Mouse (Mus musculus): ENCODE data around the gene Rbfox1. TPM values are rescaled to one million over a fixed set of nuclear protein-coding genes. Genes with fewer than 3 reads are reported as not detected.

Gene Rbfox1
- polyA plus RNA-seq, 1 experiment from 2014 or later, result 223 TPM

DNA sequence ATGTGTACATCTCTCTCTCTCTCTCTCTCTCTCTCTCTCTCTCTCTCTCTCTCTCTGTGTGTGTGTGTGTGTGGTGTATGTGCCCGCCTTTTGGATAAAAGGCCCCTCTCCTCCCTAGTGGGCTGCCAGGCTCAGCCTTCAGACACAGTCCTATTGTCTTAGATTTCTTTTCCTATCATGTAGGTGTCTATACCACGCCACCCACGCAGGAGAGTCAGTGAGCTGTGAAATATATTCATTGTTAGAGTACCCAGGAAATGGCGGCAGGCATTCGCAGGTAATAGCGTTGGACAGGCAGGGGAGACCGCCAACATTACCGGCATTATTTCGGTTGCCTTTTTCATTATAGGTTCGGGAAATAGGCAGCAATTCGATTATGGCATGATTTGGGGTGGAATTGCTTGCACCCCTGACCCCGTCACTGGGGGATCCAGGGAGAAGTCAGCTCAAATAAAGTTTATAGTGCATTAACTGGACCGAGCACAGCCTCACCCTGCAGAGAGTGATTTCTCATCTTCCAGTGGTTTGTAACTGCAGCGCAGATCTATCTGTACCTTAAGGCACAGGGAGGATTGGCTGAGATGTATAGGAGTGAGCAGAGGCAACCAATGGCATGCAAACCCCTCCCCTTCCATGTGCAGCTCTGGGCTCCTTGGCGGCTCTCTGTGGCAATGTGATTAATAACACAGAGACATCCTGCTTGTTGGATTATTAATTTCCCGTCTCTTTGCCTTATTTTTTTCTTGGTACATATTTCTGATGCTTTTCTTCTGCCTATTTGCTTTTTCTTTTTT, 1264.1 kb downstream of the Rbfox1 start:
- peak overlapping the region; percentile 56 for H3K27ac ChIP-seq
- peak overlapping the region; percentile 39 for H3K4me2 ChIP-seq
- peak overlapping the region; percentile 12; the same call in 1 of the 2 replicates for H3K4me3 ChIP-seq
- peak; percentile 90 for ATAC-seq (replicated peaks)
- H3K9me3 ChIP-seq, result no peaks in the 10 kb centered on the region
- H3K36me3 ChIP-seq (replicated peaks), result no peaks in the 10 kb centered on the region
- WGBS, result 53% methylated on average over 16 of the region's 16 CpGs
- H3K9ac ChIP-seq, result no peak overlapping the region
- no peaks in the 10 kb centered on the region for H3K27me3 ChIP-seq (replicated peaks)
- H3K4me1 ChIP-seq, result peaks cover 57% of the 10 kb centered on the region

DNA sequence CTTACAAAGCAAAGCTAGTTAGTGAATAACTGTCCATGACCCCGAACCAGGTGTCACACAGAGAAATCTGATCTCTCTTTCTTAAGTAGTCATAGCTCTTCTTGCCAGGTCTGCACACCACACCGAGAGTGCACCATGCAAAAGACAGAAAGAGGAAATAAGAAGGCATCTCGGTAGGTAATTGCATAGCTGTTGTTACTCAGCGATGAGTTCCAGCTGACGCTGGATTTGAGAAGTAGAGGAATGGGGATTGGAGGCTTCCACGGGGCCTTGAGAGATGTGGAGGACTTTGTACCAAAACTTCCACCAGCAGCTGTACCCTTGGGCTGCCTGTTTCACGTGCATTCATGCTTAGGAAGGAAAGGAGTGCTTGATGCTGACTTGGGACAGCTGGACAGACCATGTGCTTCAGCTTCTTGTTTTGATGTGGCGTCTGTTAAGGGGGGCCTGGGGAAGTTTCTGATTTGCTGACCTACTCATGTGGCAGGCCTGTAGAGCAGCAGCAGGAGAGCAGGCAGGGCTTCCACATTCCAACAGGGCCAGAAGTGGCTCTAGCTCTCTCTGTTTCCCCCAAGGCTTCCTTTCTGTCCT, 1265.1 kb downstream of the Rbfox1 start:
- Histone ChIP-seq H3K27me3 (replicated peaks) (no peaks in the 10 kb centered on the region), H3K9me3 (no peaks in the 10 kb centered on the region), H3K4me2 (peak overlapping the region; percentile 39), H3K4me3 (peak overlapping the region; percentile 12), H3K27ac (peak overlapping the region; percentile 55), H3K36me3 (replicated peaks) (no peaks in the 10 kb centered on the region), H3K4me1 (peaks cover 54% of the 10 kb centered on the region), H3K9ac (no peak overlapping the region)
- WGBS, result 39% methylated on average over 8 of the region's 8 CpGs
- ATAC-seq (replicated peaks), result no peak

DNA sequence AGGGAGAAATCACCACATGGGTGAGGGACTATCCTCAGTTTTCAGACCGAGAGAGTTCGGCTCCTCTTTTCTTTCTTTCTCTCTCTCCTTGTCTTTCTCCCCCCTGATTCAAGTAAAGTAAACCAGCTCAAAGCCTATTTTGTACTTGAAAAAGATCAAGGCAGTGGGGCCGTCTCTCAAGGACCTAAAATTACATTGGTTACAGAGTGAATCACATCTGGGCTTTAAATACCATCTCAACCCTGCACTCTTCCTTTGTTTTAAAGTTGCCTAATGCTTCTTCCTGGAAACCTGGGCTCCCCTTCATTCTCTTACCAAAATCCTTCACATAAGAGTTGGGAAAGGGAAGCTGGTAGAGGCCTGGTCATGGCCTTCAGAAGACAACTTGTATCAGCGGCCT, 1267.2 kb downstream of the Rbfox1 start:
- 65% methylated on average over 4 of the region's 4 CpGs for WGBS
- no peaks in the 10 kb centered on the region for H3K9me3 ChIP-seq
- no peaks in the 10 kb centered on the region for H3K36me3 ChIP-seq (replicated peaks)
- H3K4me2 ChIP-seq, result peak overlapping the region; percentile 15; the same call in 1 of the 2 replicates
- H3K9ac ChIP-seq, result no peak overlapping the region
- no peak overlapping the region for H3K27ac ChIP-seq
- H3K4me3 ChIP-seq, result no peak overlapping the region
- no peaks in the 10 kb centered on the region for H3K27me3 ChIP-seq (replicated peaks)
- ATAC-seq (replicated peaks), result no peak
- peaks cover 33% of the 10 kb centered on the region for H3K4me1 ChIP-seq

DNA sequence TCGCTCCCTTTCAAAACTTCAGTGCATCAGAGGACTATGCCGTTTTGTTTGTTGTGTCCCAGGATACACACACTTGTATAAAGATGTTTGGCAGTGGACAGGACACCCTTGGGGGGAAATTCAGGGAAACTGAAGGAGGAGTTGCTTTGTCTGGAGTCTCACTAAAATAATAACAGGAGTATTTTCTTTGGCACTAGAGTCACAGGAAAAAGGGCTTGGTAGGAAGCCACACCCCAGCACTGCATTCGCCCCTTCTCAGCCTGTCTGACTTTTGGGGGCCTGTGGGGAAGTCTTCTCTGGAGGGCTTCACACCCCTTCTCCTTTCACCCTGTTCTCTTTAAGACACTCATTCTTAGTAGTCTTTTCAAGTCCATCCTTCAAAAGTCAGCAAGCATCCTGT, 1269.5 kb downstream of the Rbfox1 start:
- H3K4me1 ChIP-seq, result peaks cover 29% of the 10 kb centered on the region
- no peaks in the 10 kb centered on the region for H3K27me3 ChIP-seq (replicated peaks)
- H3K36me3 ChIP-seq (replicated peaks), result no peaks in the 10 kb centered on the region
- no peak overlapping the region for H3K4me3 ChIP-seq
- 80% methylated on average over 3 of the region's 3 CpGs for WGBS
- ATAC-seq (replicated peaks), result no peak
- H3K9me3 ChIP-seq, result no peaks in the 10 kb centered on the region
- no peak overlapping the region for H3K4me2 ChIP-seq
- H3K9ac ChIP-seq, result no peak overlapping the region
- H3K27ac ChIP-seq, result no peak overlapping the region

DNA sequence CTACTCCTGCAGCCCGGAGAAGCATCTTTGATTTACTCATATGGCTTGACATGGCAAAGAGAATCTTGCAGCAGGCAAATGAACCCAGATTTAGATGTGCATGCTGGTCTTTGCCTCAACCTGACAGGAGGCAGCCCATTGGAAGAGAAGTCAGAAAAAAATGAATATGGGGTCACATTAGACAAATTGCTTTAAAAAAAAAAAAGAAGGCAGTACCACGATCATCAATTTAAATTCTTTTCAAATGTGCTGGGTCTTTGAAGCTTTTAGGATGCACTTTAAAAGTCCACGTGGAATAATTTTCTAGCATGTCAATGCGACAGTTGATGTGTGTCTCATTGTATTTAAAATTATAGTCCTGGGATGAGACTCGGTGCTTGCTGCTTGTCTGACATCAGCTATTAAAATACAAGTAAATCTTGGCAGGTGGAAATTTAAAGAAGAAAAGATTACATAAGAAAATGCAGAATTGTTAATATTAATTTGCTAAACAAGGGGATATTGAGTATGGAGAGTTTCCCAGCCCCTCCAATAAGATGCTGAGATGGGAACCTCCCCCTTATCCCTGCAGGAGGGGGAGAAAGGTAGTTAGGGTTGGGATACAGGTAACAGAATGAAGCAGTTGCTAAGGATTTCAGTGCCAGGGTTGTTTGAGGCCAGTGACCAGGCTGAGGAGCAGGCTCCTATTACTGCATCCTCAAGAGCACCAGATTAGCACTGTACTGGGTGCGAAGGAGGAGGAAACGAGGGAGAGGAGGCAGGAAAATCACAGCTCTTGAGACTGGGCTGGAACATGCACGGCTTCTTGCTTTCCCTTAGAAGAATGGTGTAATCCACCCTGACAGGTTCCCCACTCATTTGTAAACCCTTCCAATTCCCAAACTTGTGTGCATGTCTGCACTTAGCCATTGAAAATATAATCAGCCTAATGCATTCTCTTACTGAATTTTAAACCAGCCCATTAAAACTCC, 1274.0 kb downstream of the Rbfox1 start:
- peak; percentile 43; the same call in 1 of the 2 replicates for ATAC-seq (replicated peaks)
- Histone ChIP-seq H3K4me3 (no peak overlapping the region), H3K36me3 (replicated peaks) (no peaks in the 10 kb centered on the region), H3K9ac (no peak overlapping the region), H3K4me1 (peaks cover 30% of the 10 kb centered on the region), H3K9me3 (no peaks in the 10 kb centered on the region), H3K4me2 (no peak overlapping the region), H3K27me3 (replicated peaks) (no peaks in the 10 kb centered on the region), H3K27ac (peak overlapping the region; percentile 63)
- 38% methylated on average over 8 of the region's 8 CpGs for WGBS

DNA sequence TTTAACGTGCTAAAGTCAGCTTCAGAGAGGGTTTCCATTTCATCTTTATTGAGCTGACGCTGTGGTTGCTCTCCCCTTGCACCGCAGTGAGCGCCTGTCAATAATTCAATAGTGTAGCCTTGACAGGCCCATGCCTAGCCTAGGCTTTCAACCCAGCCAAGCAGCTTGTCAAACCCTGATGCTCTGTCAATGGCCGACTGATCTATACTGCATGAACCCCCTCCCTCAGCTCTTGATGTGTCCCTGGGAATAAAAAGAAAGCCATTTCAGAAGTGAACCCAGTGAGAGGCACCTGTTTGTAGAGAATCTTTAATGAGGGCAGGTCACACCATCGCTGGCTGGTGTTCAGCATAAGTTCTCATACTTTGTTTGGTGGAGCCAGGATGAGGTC, 1274.7 kb downstream of the Rbfox1 start:
- H3K4me2 ChIP-seq, result no peak overlapping the region
- H3K27me3 ChIP-seq (replicated peaks), result no peaks in the 10 kb centered on the region
- H3K9ac ChIP-seq, result no peak overlapping the region
- 0 out of 2 replicates have a peak overlapping the region, but pooled peaks have one; percentile 6 for H3K27ac ChIP-seq
- 45% methylated on average over 6 of the region's 6 CpGs for WGBS
- no peak overlapping the region for H3K4me3 ChIP-seq
- ATAC-seq (replicated peaks), result peak; percentile 68
- H3K9me3 ChIP-seq, result no peaks in the 10 kb centered on the region
- peaks cover 37% of the 10 kb centered on the region for H3K4me1 ChIP-seq
- H3K36me3 ChIP-seq (replicated peaks), result no peaks in the 10 kb centered on the region

DNA sequence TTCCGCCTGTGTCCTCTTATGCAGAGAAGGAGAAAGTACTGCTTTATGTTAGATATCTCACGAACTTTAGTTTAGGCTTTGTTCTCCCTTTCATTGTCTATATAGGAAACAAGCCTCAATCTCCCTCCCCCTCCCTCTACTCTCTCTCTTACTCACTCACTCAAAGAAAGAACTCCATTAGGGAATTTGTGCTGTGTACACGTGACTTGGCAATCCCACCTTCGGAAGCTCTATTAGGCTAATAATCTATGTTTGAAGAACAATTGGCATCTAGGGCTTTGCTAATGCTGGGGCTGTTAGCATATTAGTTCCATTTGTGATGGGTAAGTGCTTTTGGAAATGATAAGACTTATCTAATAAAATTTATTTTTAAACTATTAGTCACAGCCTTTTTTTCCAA, 1277.0 kb downstream of the Rbfox1 start:
- no peak overlapping the region for H3K4me2 ChIP-seq
- ATAC-seq (replicated peaks), result no peak
- H3K9me3 ChIP-seq, result no peaks in the 10 kb centered on the region
- peaks cover 37% of the 10 kb centered on the region for H3K4me1 ChIP-seq
- no peaks in the 10 kb centered on the region for H3K36me3 ChIP-seq (replicated peaks)
- WGBS, result 39% methylated on average over 4 of the region's 4 CpGs
- no peak overlapping the region for H3K4me3 ChIP-seq
- no peaks in the 10 kb centered on the region for H3K27me3 ChIP-seq (replicated peaks)
- 0 out of 2 replicates have a peak overlapping the region, but pooled peaks have one; percentile 15 for H3K27ac ChIP-seq
- H3K9ac ChIP-seq, result no peak overlapping the region

DNA sequence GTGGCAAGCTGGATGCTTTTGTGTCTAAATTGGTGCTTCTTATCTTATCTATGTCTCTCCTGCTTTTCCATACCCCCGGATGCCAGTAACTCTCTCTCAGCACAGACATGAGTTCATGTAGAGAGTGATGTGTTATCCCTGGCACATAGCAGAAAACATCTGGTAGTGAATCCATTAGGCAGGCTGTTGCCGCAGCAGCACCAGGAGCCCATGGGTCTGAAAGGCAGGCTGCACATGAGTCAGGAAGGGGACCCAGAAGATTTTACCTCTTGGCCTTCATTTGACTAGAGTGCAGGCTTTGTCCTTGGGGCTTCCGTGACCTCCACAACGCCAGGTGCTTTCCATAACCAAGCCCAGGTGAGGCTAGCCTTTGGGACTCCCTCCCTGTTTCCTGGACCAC, 1278.5 kb downstream of the Rbfox1 start:
- no peak overlapping the region for H3K9ac ChIP-seq
- no peaks in the 10 kb centered on the region for H3K27me3 ChIP-seq (replicated peaks)
- peaks cover 30% of the 10 kb centered on the region for H3K4me1 ChIP-seq
- H3K4me2 ChIP-seq, result no peak overlapping the region
- no peaks in the 10 kb centered on the region for H3K36me3 ChIP-seq (replicated peaks)
- ATAC-seq (replicated peaks), result peak; percentile 27; the same call in 1 of the 2 replicates
- H3K9me3 ChIP-seq, result no peaks in the 10 kb centered on the region
- WGBS, result 70% methylated on average over 4 of the region's 4 CpGs
- H3K4me3 ChIP-seq, result no peak overlapping the region
- H3K27ac ChIP-seq, result peak overlapping the region; percentile 68

DNA sequence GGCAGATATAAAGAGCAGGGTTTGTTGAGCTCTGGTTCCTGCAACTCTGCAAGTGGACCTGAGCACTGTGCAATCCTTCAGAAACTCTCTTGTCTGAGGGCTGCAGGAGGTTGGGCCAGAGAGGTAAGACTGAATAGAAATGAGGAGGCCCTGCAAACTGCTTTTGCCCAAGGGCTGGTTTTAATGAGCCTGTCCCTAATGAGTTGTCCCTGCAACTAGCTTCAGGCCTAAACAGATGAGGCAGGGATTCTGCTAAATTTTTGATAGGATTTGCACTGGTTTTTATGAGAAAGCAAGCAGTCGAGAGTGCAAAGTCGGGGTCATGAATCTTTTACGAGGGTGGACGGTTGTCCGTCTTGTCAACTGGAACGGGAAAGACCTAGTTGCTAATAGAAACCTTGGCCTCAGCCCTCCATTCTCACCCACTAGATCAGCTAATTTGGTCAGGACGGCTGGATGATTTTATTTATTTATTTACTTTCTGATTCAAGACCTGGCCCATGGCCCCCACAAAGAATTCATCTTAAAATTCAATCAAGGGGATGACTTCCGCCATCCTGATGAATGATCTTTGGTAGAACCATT, 1279.1 kb downstream of the Rbfox1 start:
- H3K27ac ChIP-seq, result peak overlapping the region; percentile 68
- H3K9me3 ChIP-seq, result no peaks in the 10 kb centered on the region
- H3K4me1 ChIP-seq, result peaks cover 24% of the 10 kb centered on the region
- H3K9ac ChIP-seq, result no peak overlapping the region
- no peak overlapping the region for H3K4me3 ChIP-seq
- no peak overlapping the region for H3K4me2 ChIP-seq
- 51% methylated on average over 8 of the region's 8 CpGs for WGBS
- H3K36me3 ChIP-seq (replicated peaks), result no peaks in the 10 kb centered on the region
- no peaks in the 10 kb centered on the region for H3K27me3 ChIP-seq (replicated peaks)
- peak; percentile 77 for ATAC-seq (replicated peaks)

DNA sequence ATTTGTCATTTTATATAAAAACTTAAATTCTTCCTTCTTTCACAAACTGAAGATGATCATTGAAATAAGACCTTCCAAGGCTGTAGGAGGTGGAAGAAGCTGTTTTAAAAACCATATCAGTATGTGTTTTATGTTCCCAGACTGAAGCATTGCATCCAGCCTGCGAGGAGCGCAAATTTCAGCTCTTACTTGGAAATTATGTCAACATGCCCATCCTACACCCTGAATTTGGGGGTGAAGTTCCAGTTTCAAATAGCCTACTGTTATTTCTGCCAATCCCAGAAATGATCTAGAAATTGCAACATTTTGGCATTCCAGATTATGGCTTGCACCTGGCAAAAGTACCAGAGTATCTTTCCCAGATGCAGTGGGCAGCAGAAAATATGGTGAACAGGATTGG, 1290.8 kb downstream of the Rbfox1 start:
- Histone ChIP-seq H3K36me3 (replicated peaks) (no peaks in the 10 kb centered on the region), H3K4me2 (no peak overlapping the region), H3K9me3 (no peaks in the 10 kb centered on the region), H3K27me3 (replicated peaks) (no peaks in the 10 kb centered on the region), H3K27ac (no peak overlapping the region), H3K4me1 (peaks cover 10% of the 10 kb centered on the region), H3K4me3 (no peak overlapping the region), H3K9ac (no peak overlapping the region)
- 96% methylated on average over 2 of the region's 2 CpGs for WGBS
- no peak for ATAC-seq (replicated peaks)

DNA sequence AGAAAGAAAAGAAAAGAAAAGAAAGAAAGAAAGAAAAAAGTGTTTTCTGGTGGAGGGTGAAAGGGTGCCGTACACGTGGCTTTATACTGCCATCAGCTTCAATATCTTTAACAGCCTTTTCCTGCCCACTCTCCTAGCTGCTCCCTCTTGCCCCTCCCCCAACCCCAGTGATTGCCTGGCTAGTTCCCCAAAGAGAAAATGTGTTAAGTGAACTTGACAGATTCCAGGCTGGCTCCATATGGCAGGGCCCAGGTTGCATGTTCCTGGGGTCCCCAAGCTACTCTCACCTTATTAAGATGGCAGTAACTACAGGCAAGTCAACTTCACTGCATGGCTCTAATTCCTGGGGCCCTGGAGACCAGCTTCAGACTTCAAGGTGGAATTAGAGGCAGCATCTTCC, 1302.6 kb downstream of the Rbfox1 start:
- H3K9me3 ChIP-seq, result no peaks in the 10 kb centered on the region
- H3K27me3 ChIP-seq (replicated peaks), result no peaks in the 10 kb centered on the region
- WGBS, result 44% methylated on average over 2 of the region's 2 CpGs
- H3K9ac ChIP-seq, result no peak overlapping the region
- H3K36me3 ChIP-seq (replicated peaks), result no peaks in the 10 kb centered on the region
- H3K4me2 ChIP-seq, result no peak overlapping the region
- H3K4me3 ChIP-seq, result no peak overlapping the region
- peaks cover 7% of the 10 kb centered on the region for H3K4me1 ChIP-seq
- no peak for ATAC-seq (replicated peaks)
- H3K27ac ChIP-seq, result 0 out of 2 replicates have a peak overlapping the region, but pooled peaks have one; percentile 38

DNA sequence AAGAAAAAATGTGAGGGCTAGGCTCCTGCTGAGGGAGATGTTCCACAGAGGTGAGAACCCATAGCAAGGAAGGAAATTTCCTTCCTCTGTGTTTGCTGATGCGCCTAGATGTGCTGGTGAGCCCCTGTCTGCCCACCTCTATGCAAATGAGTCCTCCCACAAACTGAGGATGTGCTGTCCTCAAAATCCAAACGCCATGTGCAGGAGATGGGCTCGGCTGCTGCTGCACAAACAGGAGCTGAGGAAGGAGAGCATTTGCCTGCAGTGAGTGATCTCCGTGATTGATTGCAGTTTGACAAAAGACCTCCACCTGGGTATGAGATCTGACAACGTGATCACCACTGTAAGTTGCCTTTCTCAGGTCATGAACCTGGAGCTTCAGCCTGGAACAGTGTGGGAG, 1308.4 kb downstream of the Rbfox1 start:
- Histone ChIP-seq H3K27ac (no peak overlapping the region), H3K4me2 (no peak overlapping the region), H3K9ac (no peak overlapping the region), H3K4me1 (peaks cover 2% of the 10 kb centered on the region; the same call in 1 of the 2 replicates), H3K27me3 (replicated peaks) (no peaks in the 10 kb centered on the region), H3K9me3 (no peaks in the 10 kb centered on the region), H3K36me3 (replicated peaks) (no peaks in the 10 kb centered on the region), H3K4me3 (no peak overlapping the region)
- ATAC-seq (replicated peaks), result no peak
- WGBS, result 73% methylated on average over 5 of the region's 5 CpGs
